Mouse (Mus musculus) G1E (cell line): ENCODE data around the gene Kcnj4.

ENCODE experiments used
- CTCF ChIP-seq: IDR thresholded peaks from 2 replicates; pipeline ENCODE4 v1.5.1; 2012; ENCODE audit warnings: low read depth, low read length, inconsistent platforms, mixed read lengths
- GATA1 ChIP-seq: IDR thresholded peaks from 2 replicates; pipeline ENCODE4 v1.6.1; 2012; ENCODE audit warnings: borderline replicate concordance, low read length, inconsistent platforms, mixed read lengths
- GATA2 ChIP-seq: IDR thresholded peaks from 2 replicates; pipeline ENCODE4 v1.6.1; 2012; ENCODE audit warnings: low read depth, low read length, inconsistent platforms, borderline replicate concordance
- POLR2AphosphoS5 ChIP-seq: IDR thresholded peaks from 2 replicates; pipeline ENCODE4 v1.6.1; 2012; ENCODE audit warnings: low read depth, low read length, inconsistent platforms; ENCODE audit not compliant: insufficient replicate concordance
- TAL1 ChIP-seq: conservative IDR thresholded peaks from 2 replicates; pipeline ENCODE4 v1.6.1; 2012; ENCODE audit warnings: low read depth, low read length, inconsistent platforms, mixed read lengths

- TF ChIP-seq CTCF: peak; percentile 92
- TF ChIP-seq GATA2: no peak
- TF ChIP-seq GATA1: no peak
- no peak for TF ChIP-seq TAL1
- TF ChIP-seq POLR2AphosphoS5: no peak
Measured at GRCm38 (mm10) chr15:79466601-79467286, 38.3 kb downstream of the Kcnj4 start.
